Mouse (Mus musculus) kidney, embryonic 14.5 days (tissue): ENCODE results near the gene Slc25a20. TPM values are rescaled to one million over a fixed set of nuclear protein-coding genes. Genes with fewer than 3 reads are reported as not detected.

Experiments used
- ATAC-seq: fragments of 200-750 bp; cut with Nextera tagmentation; 2 replicates; pipeline ENCODE4 v1.8.0; 2017; ENCODE audit warnings: moderate number of reproducible peaks, mild to moderate bottlenecking, moderate TSS enrichment, moderate library complexity; ENCODE audit not compliant: low FRiP score, low TSS enrichment
- H3K27ac ChIP-seq: fragments of 300-500 bp; sonication (generic); 2 replicates; pipeline ENCODE4 v1.5.1; 2014; ENCODE audit warnings: low read depth, mild to moderate bottlenecking, low read length, moderate library complexity, mixed read lengths
- H3K27me3 ChIP-seq: fragments of 300-500 bp; sonication (generic); 2 replicates; pipeline ENCODE4 v1.6.1; 2014; ENCODE audit warnings: mild to moderate bottlenecking, low read length; ENCODE audit not compliant: control insufficient read depth, insufficient read depth
- H3K36me3 ChIP-seq: fragments of 300-500 bp; sonication (generic); 2 replicates; pipeline ENCODE4 v1.6.1; 2014; ENCODE audit warnings: low read length, mixed read lengths; ENCODE audit not compliant: control insufficient read depth, insufficient read depth
- H3K4me1 ChIP-seq: fragments of 300-500 bp; sonication (generic); 2 replicates; pipeline ENCODE4 v1.6.1; 2014; ENCODE audit warnings: low read length, mixed read lengths; ENCODE audit not compliant: control insufficient read depth, insufficient read depth
- H3K4me2 ChIP-seq: fragments of 300-500 bp; sonication (generic); replicated peaks from 2 replicates; pipeline ENCODE4 v1.6.1; 2014; ENCODE audit warnings: low read depth, mild to moderate bottlenecking, low read length
- H3K4me3 ChIP-seq: fragments of 300-500 bp; sonication (generic); 2 replicates; pipeline ENCODE4 v1.5.1; 2014; ENCODE audit warnings: mild to moderate bottlenecking, low read length
- H3K9ac ChIP-seq: fragments of 300-500 bp; sonication (generic); 2 replicates; pipeline ENCODE4 v1.6.1; 2014; ENCODE audit warnings: low read depth, mild to moderate bottlenecking, low read length, moderate library complexity
- H3K9me3 ChIP-seq: fragments of 300-500 bp; sonication (generic); 2 replicates; pipeline ENCODE4 v1.6.1; 2016; ENCODE audit warnings: low read length; ENCODE audit not compliant: control insufficient read depth
- WGBS: fragments of 180-500 bp; shearing (Covaris S2); extraction: QIAGEN DNeasy Blood & Tissue Kit; methylation state at CpG from one replicate; pipeline ENCODE4 v1.1.7; 2014; 5-methylcytosine and 5-hydroxymethylcytosine counted together
- polyA plus RNA-seq: library from polyadenylated mRNA; unstranded; fragments of >200 nt; fragmentation: Nextera tagmentation; extraction: Ambion mirVana; gene quantifications from 2 replicates; pipeline ENCODE4 v1.2.1, GENCODE M21; 2014

Slc25a20 gene
- polyA plus RNA-seq, 1 experiment from 2014 or later, result 25.8 TPM

DNA sequence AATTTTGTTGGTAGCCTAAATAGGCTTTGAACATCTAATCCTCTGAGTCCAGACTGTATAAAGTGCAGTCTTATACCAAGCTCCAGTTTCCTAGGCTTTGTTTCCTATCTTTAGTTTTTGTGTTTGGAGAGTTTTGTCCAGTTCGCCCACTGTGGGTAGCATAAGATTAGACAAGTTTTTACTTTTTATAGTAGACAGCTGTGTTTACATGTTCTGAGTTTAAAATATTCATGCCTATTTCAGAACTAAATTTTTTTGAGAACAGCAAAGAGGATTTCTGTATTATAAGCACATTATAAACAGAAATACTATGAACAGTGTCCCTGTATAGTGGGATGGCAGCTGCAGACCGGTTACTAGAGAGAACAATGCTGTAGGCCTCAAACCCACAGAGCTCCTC, 45.3 kb downstream of the Slc25a20 start:
- no peak for ATAC-seq
- H3K4me1 ChIP-seq, result 0 out of 2 replicates have a peak, but pooled peaks cover 10% of the 10 kb centered on the region
- H3K27me3 ChIP-seq, result no peaks in the 10 kb centered on the region
- H3K27ac ChIP-seq, result no peak overlapping the region
- no peaks in the 10 kb centered on the region for H3K36me3 ChIP-seq
- WGBS, result 93% methylated on average over 2 of the region's 2 CpGs
- H3K4me3 ChIP-seq, result no peak overlapping the region
- no peak overlapping the region for H3K4me2 ChIP-seq
- H3K9me3 ChIP-seq, result no peaks in the 10 kb centered on the region
- H3K9ac ChIP-seq, result no peak overlapping the region

DNA sequence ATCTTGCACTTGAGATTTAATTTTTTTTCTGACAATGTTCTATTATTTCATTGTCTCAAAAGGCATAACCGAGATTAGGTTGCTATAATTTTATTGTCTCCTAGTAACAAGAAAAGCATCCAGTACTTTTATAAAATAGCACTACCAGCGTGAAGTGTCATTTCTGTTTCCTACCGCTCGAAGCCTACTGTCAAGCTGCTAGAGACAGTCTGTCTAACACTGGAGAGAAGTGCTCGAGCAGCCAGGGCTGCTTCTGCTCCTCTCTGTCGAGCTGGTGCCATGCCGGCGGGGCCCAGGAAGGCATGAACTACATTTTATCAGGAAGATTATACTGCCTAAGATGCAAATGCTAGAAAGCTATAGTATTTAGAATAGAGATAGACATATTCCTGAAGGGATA, 46.9 kb downstream of the Slc25a20 start:
- Histone ChIP-seq H3K4me3 (no peak overlapping the region), H3K27me3 (no peaks in the 10 kb centered on the region), H3K4me1 (0 out of 2 replicates have a peak, but pooled peaks cover 5% of the 10 kb centered on the region), H3K27ac (no peak overlapping the region), H3K4me2 (no peak overlapping the region), H3K9me3 (no peaks in the 10 kb centered on the region), H3K9ac (no peak overlapping the region), H3K36me3 (no peaks in the 10 kb centered on the region)
- 94% methylated on average over 8 of the region's 8 CpGs for WGBS
- no peak for ATAC-seq

DNA sequence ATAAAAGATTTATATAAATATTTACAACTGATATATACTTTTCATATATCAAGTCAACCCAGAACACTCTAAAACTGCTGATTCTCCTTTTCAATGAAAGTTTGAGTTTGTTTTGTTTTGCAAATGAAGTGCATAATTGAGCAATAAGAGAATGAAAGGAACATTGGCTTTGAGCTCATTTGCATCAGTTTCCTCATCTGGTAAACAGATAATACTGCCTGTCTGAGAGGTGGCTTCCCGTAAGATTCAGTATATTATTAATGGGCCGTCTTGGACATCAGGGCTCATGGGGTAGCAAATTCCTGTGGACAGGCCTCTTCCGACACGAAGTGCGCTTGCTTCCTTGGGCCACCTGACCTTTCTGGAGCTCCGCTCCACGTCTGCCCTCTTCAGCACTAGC, 48.9 kb downstream of the Slc25a20 start:
- 80% methylated on average over 7 of the region's 7 CpGs for WGBS
- ATAC-seq, result no peak

DNA sequence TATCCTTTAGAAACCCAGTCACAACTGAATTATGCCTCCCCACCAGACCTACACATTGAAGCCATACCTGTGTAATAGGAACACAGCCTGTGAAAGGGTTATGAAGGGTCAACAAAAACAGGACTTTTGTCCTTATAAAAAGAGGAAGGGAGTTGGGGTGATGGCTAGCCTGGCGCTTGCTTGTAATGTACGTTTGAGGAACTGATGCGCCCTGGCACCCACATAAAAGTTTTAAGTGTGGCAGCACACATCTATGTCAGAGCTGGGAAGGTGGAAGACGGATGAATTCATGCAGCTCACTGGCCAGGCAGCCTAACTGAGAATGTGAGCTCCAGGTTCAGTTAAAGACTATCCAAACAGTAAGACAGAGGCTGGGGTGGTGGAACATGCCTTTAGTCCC, 54.3 kb downstream of the Slc25a20 start:
- WGBS, result 88% methylated on average over 4 of the region's 4 CpGs
- H3K27ac ChIP-seq, result no peak overlapping the region
- no peak for ATAC-seq
- H3K9me3 ChIP-seq, result no peaks in the 10 kb centered on the region
- no peak overlapping the region for H3K4me2 ChIP-seq
- no peaks in the 10 kb centered on the region for H3K27me3 ChIP-seq
- H3K4me1 ChIP-seq, result no peaks in the 10 kb centered on the region
- peaks cover 12% of the 10 kb centered on the region for H3K36me3 ChIP-seq
- no peak overlapping the region for H3K9ac ChIP-seq
- no peak overlapping the region for H3K4me3 ChIP-seq

More for the DNA sequence above, 48.9 kb downstream of the Slc25a20 start:
- no peaks in the 10 kb centered on the region for H3K9me3 ChIP-seq
- H3K9ac ChIP-seq, result no peak overlapping the region
- H3K36me3 ChIP-seq, result no peaks in the 10 kb centered on the region
- no peaks in the 10 kb centered on the region for H3K27me3 ChIP-seq
- H3K27ac ChIP-seq, result no peak overlapping the region
- H3K4me2 ChIP-seq, result no peak overlapping the region
- H3K4me3 ChIP-seq, result no peak overlapping the region
- no peaks in the 10 kb centered on the region for H3K4me1 ChIP-seq

DNA sequence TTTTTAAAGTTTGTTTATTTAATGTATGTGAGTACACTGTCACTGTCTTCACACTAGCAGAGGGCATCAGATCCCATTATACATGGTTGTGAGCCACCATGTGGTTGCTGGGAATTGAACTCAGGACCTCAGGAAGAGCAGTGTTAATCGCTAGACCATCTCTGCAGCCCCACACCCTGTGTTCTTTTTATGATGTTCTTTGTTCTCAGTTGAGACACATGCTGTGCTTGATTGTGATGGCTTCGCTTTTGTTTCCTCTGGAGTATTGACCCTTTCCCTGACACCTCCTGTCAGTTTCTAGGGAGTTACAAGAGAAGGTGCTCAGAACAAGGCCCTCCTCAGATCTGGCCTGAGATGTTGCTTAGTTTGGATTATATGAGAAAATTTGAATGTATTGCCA, 61.9 kb downstream of the Slc25a20 start:
- ATAC-seq, result no peak
- Histone ChIP-seq H3K4me2 (no peak overlapping the region), H3K27me3 (no peaks in the 10 kb centered on the region), H3K9ac (no peak overlapping the region), H3K9me3 (no peaks in the 10 kb centered on the region), H3K4me3 (no peak overlapping the region), H3K27ac (no peak overlapping the region), H3K36me3 (peaks cover 9% of the 10 kb centered on the region), H3K4me1 (no peaks in the 10 kb centered on the region)
- 47% methylated on average over 2 of the region's 2 CpGs for WGBS

DNA sequence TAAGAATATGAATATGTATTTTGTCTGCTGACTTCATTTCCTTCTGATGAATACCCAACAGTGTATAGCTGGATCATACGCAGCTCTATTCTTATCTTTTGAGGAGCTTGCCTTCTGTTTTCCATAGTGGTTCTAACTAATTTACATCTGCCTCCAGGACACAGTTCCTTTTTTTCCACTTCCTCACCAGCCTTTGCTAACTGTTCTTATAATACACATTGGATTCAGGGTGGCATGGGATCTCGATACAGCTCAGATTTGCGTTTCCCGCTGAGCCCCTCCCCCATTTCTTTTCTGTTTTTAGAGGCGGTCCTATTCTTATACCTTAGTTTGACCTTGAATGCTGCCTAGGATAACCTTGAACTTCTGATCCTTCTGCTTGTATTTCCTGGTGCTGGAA, 64.2 kb downstream of the Slc25a20 start:
- no peaks in the 10 kb centered on the region for H3K27me3 ChIP-seq
- peaks cover 6% of the 10 kb centered on the region; the same call in 1 of the 2 replicates for H3K36me3 ChIP-seq
- 92% methylated on average over 5 of the region's 5 CpGs for WGBS
- no peaks in the 10 kb centered on the region for H3K4me1 ChIP-seq
- no peaks in the 10 kb centered on the region for H3K9me3 ChIP-seq
- no peak overlapping the region for H3K4me3 ChIP-seq
- no peak for ATAC-seq
- H3K4me2 ChIP-seq, result no peak overlapping the region
- no peak overlapping the region for H3K9ac ChIP-seq
- H3K27ac ChIP-seq, result no peak overlapping the region

DNA sequence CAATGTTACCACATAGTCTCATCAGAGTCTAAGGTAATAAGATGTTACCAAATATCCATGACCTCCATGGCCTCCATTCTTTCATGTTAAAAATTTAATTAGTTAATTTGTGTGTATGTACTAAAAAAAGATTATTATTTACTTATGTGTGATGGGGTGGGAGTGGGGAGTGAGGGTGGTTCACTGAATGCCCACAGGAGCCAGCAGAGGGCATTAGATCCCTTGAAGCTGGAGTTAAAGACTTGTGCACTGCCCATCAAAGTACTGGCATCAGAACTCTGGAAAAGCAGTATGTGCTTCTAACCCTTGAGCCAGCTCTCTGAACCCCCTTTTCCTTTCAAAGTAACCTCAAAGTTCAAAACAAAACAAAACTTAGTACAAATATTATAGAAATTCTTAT, 67.2 kb downstream of the Slc25a20 start:
- Histone ChIP-seq H3K4me1 (no peaks in the 10 kb centered on the region), H3K9ac (no peak overlapping the region), H3K9me3 (no peaks in the 10 kb centered on the region), H3K27me3 (no peaks in the 10 kb centered on the region), H3K27ac (no peak overlapping the region), H3K4me2 (no peak overlapping the region), H3K36me3 (peaks cover 11% of the 10 kb centered on the region), H3K4me3 (no peak overlapping the region)
- no peak for ATAC-seq

DNA sequence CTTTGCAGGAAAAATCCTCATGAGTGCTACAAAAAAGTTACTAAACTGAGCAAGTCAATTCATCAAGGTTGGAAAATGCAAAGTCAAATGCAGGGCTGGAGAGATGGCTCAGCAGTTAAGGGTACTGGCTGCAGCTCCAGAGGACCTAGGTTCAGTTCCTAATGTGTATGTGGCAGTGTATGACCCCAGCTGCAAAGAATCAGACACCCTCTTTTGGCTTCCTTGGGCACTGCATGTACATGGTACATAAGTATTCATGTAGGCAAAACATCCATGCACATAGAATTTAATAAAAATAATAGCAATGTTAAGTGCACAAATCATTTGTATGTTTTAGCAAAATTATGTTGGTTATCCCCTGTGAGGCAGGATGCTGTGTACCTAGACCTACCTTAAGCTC, 70.6 kb downstream of the Slc25a20 start:
- Histone ChIP-seq H3K27ac (no peak overlapping the region), H3K4me3 (no peak overlapping the region), H3K4me1 (no peaks in the 10 kb centered on the region), H3K9me3 (no peaks in the 10 kb centered on the region), H3K9ac (no peak overlapping the region), H3K36me3 (peaks cover 30% of the 10 kb centered on the region), H3K27me3 (no peaks in the 10 kb centered on the region), H3K4me2 (no peak overlapping the region)
- no peak for ATAC-seq
